Mouse (Mus musculus) myocyte (in vitro differentiated cells): ENCODE results near the gene Rhbdf1.

ENCODE experiments used
- MYOD1 ChIP-seq, 3 experiments: IDR thresholded peaks; one replicate each; pipeline ENCODE4 v1.6.1; 2011; ENCODE audit warnings: control low read depth in 2 of 3, low read depth in 2 of 3, mild to moderate bottlenecking in 2 of 3, moderate library complexity in 1 of 3; ENCODE audit not compliant: insufficient read length in 2 of 3, control insufficient read depth in 1 of 3
- POLR2A ChIP-seq: IDR thresholded peaks from one replicate; pipeline ENCODE4 v1.6.1; 2011; ENCODE audit warnings: low read depth, mild to moderate bottlenecking, control low read depth, moderate library complexity; ENCODE audit not compliant: insufficient read length
- REST ChIP-seq: IDR thresholded peaks from one replicate; pipeline ENCODE4 v1.6.1; 2011; ENCODE audit warnings: mild to moderate bottlenecking, control low read depth, moderate library complexity; ENCODE audit not compliant: insufficient read depth, insufficient read length
- TCF12 ChIP-seq: IDR thresholded peaks from one replicate; pipeline ENCODE4 v1.6.1; 2011; ENCODE audit warnings: mild to moderate bottlenecking, control low read depth; ENCODE audit not compliant: poor library complexity, insufficient read depth, severe bottlenecking
- USF1 ChIP-seq: IDR thresholded peaks from one replicate; pipeline ENCODE4 v1.6.1; 2011; ENCODE audit warnings: low read depth, mild to moderate bottlenecking, control low read depth, moderate library complexity

- TF ChIP-seq USF1: no peak
- no peak for TF ChIP-seq TCF12
- no peak for TF ChIP-seq POLR2A
- no peak for TF ChIP-seq REST
- no peak for TF ChIP-seq MYOD1 (IDR thresholded peaks at IDR 0.05; ENCODE audit: control insufficient read depth in 1 of 3, insufficient read length in 2 of 3, low read depth in 2 of 3)
Measured at GRCm38 (mm10) chr11:32219287-32219686, 2.8 kb downstream of the Rhbdf1 start.
